Mouse (Mus musculus) stomach, embryonic 16.5 days (tissue): ENCODE data around the gene Smg5. TPM values are rescaled to one million over a fixed set of nuclear protein-coding genes. Genes with fewer than 3 reads are reported as not detected.

Source experiments
- ATAC-seq: fragments of 200-750 bp; cut with Nextera tagmentation; 2 replicates; pipeline ENCODE4 v1.8.0; 2017; ENCODE audit warnings: moderate number of reproducible peaks, moderate TSS enrichment; ENCODE audit not compliant: insufficient read depth, low FRiP score
- H3K27ac ChIP-seq: fragments of 300-500 bp; sonication (generic); 2 replicates; pipeline ENCODE4 v1.5.1; 2014; ENCODE audit warnings: low read length
- H3K27me3 ChIP-seq: fragments of 300-500 bp; sonication (generic); 2 replicates; pipeline ENCODE4 v1.6.1; 2014; ENCODE audit warnings: low read length, control low read depth, mixed read lengths; ENCODE audit not compliant: control insufficient read depth, insufficient read depth
- H3K36me3 ChIP-seq: fragments of 300-500 bp; sonication (generic); 2 replicates; pipeline ENCODE4 v1.6.1; 2014; ENCODE audit warnings: low read length; ENCODE audit not compliant: control insufficient read depth, insufficient read depth
- H3K4me1 ChIP-seq: fragments of 300-500 bp; sonication (generic); 2 replicates; pipeline ENCODE4 v1.6.1; 2014; ENCODE audit warnings: low read length, control low read depth, mixed read lengths; ENCODE audit not compliant: control insufficient read depth, insufficient read depth
- H3K4me2 ChIP-seq: fragments of 300-500 bp; sonication (generic); 2 replicates; pipeline ENCODE4 v1.6.1; 2014; ENCODE audit warnings: low read depth, low read length, mixed read lengths
- H3K4me3 ChIP-seq: fragments of 300-500 bp; sonication (generic); replicated peaks from 2 replicates; pipeline ENCODE4 v1.5.1; 2014; ENCODE audit warnings: mild to moderate bottlenecking, low read length
- H3K9ac ChIP-seq: fragments of 300-500 bp; sonication (generic); 2 replicates; pipeline ENCODE4 v1.6.1; 2014; ENCODE audit warnings: low read length
- H3K9me3 ChIP-seq: fragments of 300-500 bp; sonication (generic); replicated peaks from 2 replicates; pipeline ENCODE4 v1.6.1; 2016; ENCODE audit warnings: low read length, control low read depth; ENCODE audit not compliant: control insufficient read depth
- WGBS: fragments of 180-500 bp; shearing (Covaris S2); extraction: QIAGEN DNeasy Blood & Tissue Kit; methylation state at CpG from one replicate; pipeline ENCODE4 v1.1.7; 2014; 5-methylcytosine and 5-hydroxymethylcytosine counted together
- polyA plus RNA-seq: library from polyadenylated mRNA; unstranded; fragments of >200 nt; fragmentation: Nextera tagmentation; extraction: Ambion mirVana; gene quantifications from 2 replicates; pipeline ENCODE4 v1.2.1, GENCODE M21; 2015

The Smg5 gene
- polyA plus RNA-seq, 1 experiment from 2014 or later: 42.9 TPM

- Histone ChIP-seq H3K36me3 (no peaks in the 10 kb centered on the region), H3K9ac (no peak overlapping the region)
Observed at GRCm38 (mm10) chr3:88403522-88404230, 67.6 kb downstream of the Smg5 start.

GRCm38 (mm10) chr3:88407090-88407489 lies 71.0 kb downstream of the Smg5 start:
- Histone ChIP-seq H3K9ac (no peak overlapping the region), H3K4me1 (peaks cover 30% of the 10 kb centered on the region), H3K4me2 (no peak overlapping the region), H3K9me3 (no peaks in the 10 kb centered on the region), H3K4me3 (no peak overlapping the region), H3K27ac (no peak overlapping the region), H3K27me3 (no peaks in the 10 kb centered on the region), H3K36me3 (no peaks in the 10 kb centered on the region)
- ATAC-seq: no peak
- WGBS: 2% methylated on average over 2 of the region's 2 CpGs

More at GRCm38 (mm10) chr3:88403522-88404230, 67.6 kb downstream of the Smg5 start:
- no peaks in the 10 kb centered on the region for H3K27me3 ChIP-seq
- ATAC-seq: no peak
- WGBS: 89% methylated on average over 10 of the region's 10 CpGs
- H3K27ac ChIP-seq: no peak overlapping the region
- H3K4me1 ChIP-seq: peaks cover 13% of the 10 kb centered on the region
- H3K4me3 ChIP-seq: no peak overlapping the region
- H3K9me3 ChIP-seq: no peaks in the 10 kb centered on the region
- H3K4me2 ChIP-seq: no peak overlapping the region

DNA sequence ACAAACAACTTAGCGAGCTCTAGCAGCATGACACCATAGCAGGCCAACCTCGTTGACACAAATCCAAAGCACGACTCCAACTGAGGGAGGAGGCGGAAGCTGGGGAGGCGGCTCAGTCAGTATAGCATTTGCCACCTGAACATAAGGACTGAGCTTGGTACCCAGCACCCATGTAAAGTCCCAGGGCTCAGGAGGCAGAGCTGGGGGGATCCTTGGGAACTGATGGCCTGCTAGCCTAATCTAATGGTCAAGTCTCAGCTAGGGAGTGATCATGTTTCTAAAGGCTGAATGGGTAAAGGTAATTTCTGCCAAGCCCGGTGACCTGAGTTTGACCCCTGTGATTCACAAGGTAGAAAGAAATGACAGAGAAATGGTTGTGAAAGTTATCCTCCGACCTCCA lies 71.5 kb downstream of the Smg5 start:
- Histone ChIP-seq H3K27me3 (no peaks in the 10 kb centered on the region), H3K27ac (no peak overlapping the region), H3K9me3 (no peaks in the 10 kb centered on the region), H3K36me3 (no peaks in the 10 kb centered on the region), H3K4me2 (no peak overlapping the region), H3K4me3 (no peak overlapping the region), H3K9ac (no peak overlapping the region), H3K4me1 (peaks cover 30% of the 10 kb centered on the region)
- ATAC-seq: no peak
- 42% methylated on average over 7 of the region's 7 CpGs for WGBS

GRCm38 (mm10) chr3:88408953-88409352 lies 72.9 kb downstream of the Smg5 start:
- Histone ChIP-seq H3K4me1 (peaks cover 30% of the 10 kb centered on the region), H3K27me3 (no peaks in the 10 kb centered on the region), H3K4me3 (peak overlapping the region; percentile 80), H3K27ac (no peak overlapping the region), H3K9ac (peak overlapping the region; percentile 89), H3K36me3 (no peaks in the 10 kb centered on the region), H3K9me3 (no peaks in the 10 kb centered on the region), H3K4me2 (peak overlapping the region; percentile 88)
- WGBS: 49% methylated on average over 5 of the region's 5 CpGs
- no peak for ATAC-seq

GRCm38 (mm10) chr3:88409741-88410644 lies 73.9 kb downstream of the Smg5 start, which contains the start of gene Pmf1:
Gene Pmf1 (minus strand): TSS chr3:88410331.
- no peaks in the 10 kb centered on the region for H3K36me3 ChIP-seq
- H3K9me3 ChIP-seq: no peaks in the 10 kb centered on the region
- ATAC-seq: peak; percentile 92
- H3K9ac ChIP-seq: peak within 1 kb of the TSS; percentile 89
- H3K4me1 ChIP-seq: peaks cover 30% of the 10 kb centered on the region
- peak within 1 kb of the TSS; percentile 80 for H3K4me3 ChIP-seq
- H3K27me3 ChIP-seq: no peaks in the 10 kb centered on the region
- peak within 1 kb of the TSS; percentile 88 for H3K4me2 ChIP-seq
- under 1% methylated on average over 54 of the region's 54 CpGs for WGBS
- H3K27ac ChIP-seq: peak within 1 kb of the TSS; percentile 94

GRCm38 (mm10) chr3:88410645-88411031 lies 74.6 kb downstream of the Smg5 start:
- Histone ChIP-seq H3K4me1 (peaks cover 30% of the 10 kb centered on the region), H3K36me3 (no peaks in the 10 kb centered on the region), H3K27ac (peak overlapping the region; percentile 94), H3K9me3 (no peaks in the 10 kb centered on the region), H3K9ac (peak overlapping the region; percentile 89), H3K4me2 (peak overlapping the region; percentile 88), H3K27me3 (no peaks in the 10 kb centered on the region), H3K4me3 (peak overlapping the region; percentile 80)
- 20% methylated on average over 7 of the region's 7 CpGs for WGBS
- ATAC-seq: no peak

- Histone ChIP-seq H3K9me3 (no peaks in the 10 kb centered on the region), H3K27ac (no peak overlapping the region), H3K27me3 (no peaks in the 10 kb centered on the region), H3K4me1 (peaks cover 30% of the 10 kb centered on the region), H3K36me3 (0 out of 2 replicates have a peak, but pooled peaks cover 3% of the 10 kb centered on the region), H3K9ac (no peak overlapping the region), H3K4me2 (no peak overlapping the region), H3K4me3 (no peak overlapping the region)
- ATAC-seq: no peak
- 87% methylated on average over 4 of the region's 4 CpGs for WGBS
Observed at GRCm38 (mm10) chr3:88411681-88412080, 75.6 kb downstream of the Smg5 start.
